Mouse (Mus musculus) midbrain, embryonic 14.5 days (tissue): ENCODE measurements at regions not wholly inside any gene's neighbourhood (a gene's known extent, or its start where the extent isn't known, plus 50 kb on each side); places are given as distances from the start of the nearest gene placed in this dataset.

Experiments used
- ATAC-seq: fragments of 200-750 bp; cut with Nextera tagmentation; 2 replicates; pipeline ENCODE4 v1.8.0; 2017; ENCODE audit warnings: moderate number of reproducible peaks, moderate library complexity; ENCODE audit not compliant: low FRiP score, low TSS enrichment
- DNase-seq: peaks from one replicate; pipeline ENCODE4 v3.0.0-alpha.2; 2015
- H3K27ac ChIP-seq: fragments of 300-500 bp; sonication (generic); replicated peaks from 2 replicates; pipeline ENCODE4 v1.5.1; 2014; ENCODE audit warnings: mild to moderate bottlenecking, low read depth, low read length, moderate library complexity
- H3K27me3 ChIP-seq: fragments of 300-500 bp; sonication (generic); 2 replicates; pipeline ENCODE4 v1.6.1; 2014; ENCODE audit warnings: low read length, control low read depth, mixed read lengths; ENCODE audit not compliant: control insufficient read depth, insufficient read depth
- H3K36me3 ChIP-seq: fragments of 300-500 bp; sonication (generic); 2 replicates; pipeline ENCODE4 v1.6.1; 2014; ENCODE audit warnings: low read length, control low read depth; ENCODE audit not compliant: control insufficient read depth, insufficient read depth
- H3K4me1 ChIP-seq: fragments of 300-500 bp; sonication (generic); 2 replicates; pipeline ENCODE4 v1.6.1; 2014; ENCODE audit warnings: mild to moderate bottlenecking, antibody characterized with exemption, low read length, control low read depth; ENCODE audit not compliant: control insufficient read depth, insufficient read depth
- H3K4me2 ChIP-seq: fragments of 300-500 bp; sonication (generic); 2 replicates; pipeline ENCODE4 v1.6.1; 2014; ENCODE audit warnings: mild to moderate bottlenecking, low read length, moderate library complexity
- H3K4me3 ChIP-seq: fragments of 300-500 bp; sonication (generic); replicated peaks from 2 replicates; pipeline ENCODE4 v1.5.1; 2014; ENCODE audit warnings: low read depth, low read length
- H3K9ac ChIP-seq: fragments of 300-500 bp; sonication (generic); replicated peaks from 2 replicates; pipeline ENCODE4 v1.6.1; 2014; ENCODE audit warnings: mild to moderate bottlenecking, low read length, moderate library complexity
- H3K9me3 ChIP-seq: fragments of 300-500 bp; sonication (generic); 2 replicates; pipeline ENCODE4 v1.6.1; 2016; ENCODE audit warnings: low read length, control low read depth, mixed read lengths; ENCODE audit not compliant: control insufficient read depth
- WGBS: fragments of 180-500 bp; shearing (Covaris S2); extraction: QIAGEN DNeasy Blood & Tissue Kit; methylation state at CpG from one replicate; pipeline ENCODE4 v1.1.7; 2014; 5-methylcytosine and 5-hydroxymethylcytosine counted together

- Histone ChIP-seq H3K27ac (no peak overlapping the region), H3K4me2 (no peak overlapping the region), H3K4me1 (no peaks in the 10 kb centered on the region), H3K27me3 (no peaks in the 10 kb centered on the region), H3K4me3 (no peak overlapping the region), H3K9me3 (no peaks in the 10 kb centered on the region), H3K9ac (no peak overlapping the region), H3K36me3 (no peaks in the 10 kb centered on the region)
- 82% methylated on average over 3 of the region's 3 CpGs for WGBS
- ATAC-seq = no peak
- no peak for DNase-seq
Measured at GRCm38 (mm10) chr5:129417516-129417915, 83.5 kb upstream of the Sfswap start.

- no peak overlapping the region for H3K4me3 ChIP-seq
- H3K9me3 ChIP-seq = no peaks in the 10 kb centered on the region
- H3K9ac ChIP-seq = no peak overlapping the region
- H3K36me3 ChIP-seq = no peaks in the 10 kb centered on the region
- H3K4me1 ChIP-seq = no peaks in the 10 kb centered on the region
- DNase-seq (no peak), ATAC-seq (no peak)
- WGBS = 83% methylated on average over 2 of the region's 2 CpGs
- no peak overlapping the region for H3K27ac ChIP-seq
- no peaks in the 10 kb centered on the region for H3K27me3 ChIP-seq
- no peak overlapping the region for H3K4me2 ChIP-seq
Measured at GRCm38 (mm10) chr5:129420981-129421380, 80.0 kb upstream of the Sfswap start.

- DNase-seq = no peak
Measured at GRCm38 (mm10) chr5:129429897-129430296, 71.1 kb upstream of the Sfswap start.

GRCm38 (mm10) chr5:129430330-129430729 is 70.7 kb upstream of the Sfswap start:
- H3K4me3 ChIP-seq = no peak overlapping the region
- WGBS = 76% methylated on average over 3 of the region's 3 CpGs
- DNase-seq (no peak), ATAC-seq (no peak)
- H3K9me3 ChIP-seq = no peaks in the 10 kb centered on the region
- H3K4me1 ChIP-seq = no peaks in the 10 kb centered on the region
- no peaks in the 10 kb centered on the region for H3K36me3 ChIP-seq
- no peak overlapping the region for H3K4me2 ChIP-seq
- no peak overlapping the region for H3K27ac ChIP-seq
- H3K9ac ChIP-seq = no peak overlapping the region
- no peaks in the 10 kb centered on the region for H3K27me3 ChIP-seq

More at GRCm38 (mm10) chr5:129429897-129430296, 71.1 kb upstream of the Sfswap start:
- Histone ChIP-seq H3K9ac (no peak overlapping the region), H3K4me2 (no peak overlapping the region), H3K27ac (no peak overlapping the region), H3K9me3 (no peaks in the 10 kb centered on the region), H3K4me1 (no peaks in the 10 kb centered on the region), H3K4me3 (no peak overlapping the region), H3K36me3 (no peaks in the 10 kb centered on the region), H3K27me3 (no peaks in the 10 kb centered on the region)
- ATAC-seq = no peak

GRCm38 (mm10) chr5:129449931-129450573 is 51.0 kb upstream of the Sfswap start:
- H3K27ac ChIP-seq = no peak overlapping the region
- no peaks in the 10 kb centered on the region for H3K9me3 ChIP-seq
- H3K4me3 ChIP-seq = no peak overlapping the region
- DNase-seq = no peak
- H3K4me1 ChIP-seq = peaks cover 11% of the 10 kb centered on the region
- no peak for ATAC-seq
- no peak overlapping the region for H3K9ac ChIP-seq
- WGBS = 50% methylated on average over 7 of the region's 7 CpGs
- H3K27me3 ChIP-seq = no peaks in the 10 kb centered on the region
- H3K36me3 ChIP-seq = no peaks in the 10 kb centered on the region
- H3K4me2 ChIP-seq = no peak overlapping the region
